Mouse (Mus musculus): ENCODE measurements around the gene Dmrt1. TPM values are rescaled to one million over a fixed set of nuclear protein-coding genes. Genes with fewer than 3 reads are reported as not detected.

Gene Dmrt1
- total and polyA plus RNA-seq, 2 experiments from 2014 or later: not detected

GRCm38 (mm10) chr19:25615889-25616288 lies 110.5 kb downstream of the Dmrt1 start:
- Histone ChIP-seq H3K9me3 (ENCODE audit: low read length) (no peaks in the 10 kb centered on the region), H3K4me2 (ENCODE audit: low read depth, low read length, poor library complexity, severe bottlenecking) (no peak overlapping the region), H3K27me3 (ENCODE audit: insufficient read depth, low read length) (peaks cover 82% of the 10 kb centered on the region), H3K9ac (replicated peaks; ENCODE audit: low read length, poor library complexity, severe bottlenecking) (no peak overlapping the region), H3K36me3 (ENCODE audit: insufficient read depth, low read length) (no peaks in the 10 kb centered on the region), H3K4me1 (ENCODE audit: insufficient read depth, low read length) (peaks cover under 1% of the 10 kb centered on the region; the same call in 1 of the 2 replicates), H3K27ac (ENCODE audit: low read depth, low read length) (no peak overlapping the region), H3K4me3 (ENCODE audit: low read depth, low read length) (no peak overlapping the region)
- 42% methylated on average over 6 of the region's 6 CpGs for WGBS
- no peak for ATAC-seq (ENCODE audit: low FRiP score)
- DNase-seq (ENCODE audit: low spot score): no peak
- TF ChIP-seq CTCF (IDR thresholded peaks at IDR 0.05): no peak

GRCm38 (mm10) chr19:25622291-25623251 lies 117.2 kb downstream of the Dmrt1 start:
- no peaks in the 10 kb centered on the region for H3K9me3 ChIP-seq (ENCODE audit: low read length)
- H3K4me3 ChIP-seq (ENCODE audit: low read depth, low read length): peak overlapping the region; percentile 23
- ATAC-seq (ENCODE audit: low FRiP score) (peak; percentile 44; the same call in 1 of the 2 replicates), DNase-seq (ENCODE audit: low spot score) (peak; percentile 59)
- no peaks in the 10 kb centered on the region for H3K36me3 ChIP-seq (ENCODE audit: insufficient read depth, low read length)
- peaks cover 81% of the 10 kb centered on the region for H3K27me3 ChIP-seq (ENCODE audit: insufficient read depth, low read length)
- no peak overlapping the region for H3K27ac ChIP-seq (ENCODE audit: low read depth, low read length)
- 34% methylated on average over 54 of the region's 54 CpGs for WGBS
- TF ChIP-seq CTCF (IDR thresholded peaks at IDR 0.05): peak; percentile 75
- peak overlapping the region; percentile 49 for H3K4me2 ChIP-seq (ENCODE audit: low read depth, low read length, poor library complexity, severe bottlenecking)
- no peak overlapping the region for H3K9ac ChIP-seq (replicated peaks; ENCODE audit: low read length, poor library complexity, severe bottlenecking)
- H3K4me1 ChIP-seq (ENCODE audit: insufficient read depth, low read length): peaks cover 7% of the 10 kb centered on the region; the same call in 1 of the 2 replicates

GRCm38 (mm10) chr19:25628490-25628889 lies 123.1 kb downstream of the Dmrt1 start:
- DNase-seq (ENCODE audit: low spot score): peak; percentile 82
- H3K4me1 ChIP-seq (ENCODE audit: insufficient read depth, low read length): no peaks in the 10 kb centered on the region
- WGBS: 12% methylated on average over 9 of the region's 9 CpGs
- no peak overlapping the region for H3K27ac ChIP-seq (ENCODE audit: low read depth, low read length)
- ATAC-seq (ENCODE audit: low FRiP score): no peak
- TF ChIP-seq CTCF (IDR thresholded peaks at IDR 0.05): peak; percentile 95
- no peaks in the 10 kb centered on the region for H3K36me3 ChIP-seq (ENCODE audit: insufficient read depth, low read length)
- H3K4me2 ChIP-seq (ENCODE audit: low read depth, low read length, poor library complexity, severe bottlenecking): no peak overlapping the region
- H3K9me3 ChIP-seq (ENCODE audit: low read length): no peaks in the 10 kb centered on the region
- peaks cover 33% of the 10 kb centered on the region for H3K27me3 ChIP-seq (ENCODE audit: insufficient read depth, low read length)
- no peak overlapping the region for H3K9ac ChIP-seq (replicated peaks; ENCODE audit: low read length, poor library complexity, severe bottlenecking)
- H3K4me3 ChIP-seq (ENCODE audit: low read depth, low read length): no peak overlapping the region

GRCm38 (mm10) chr19:25635119-25635518 lies 129.7 kb downstream of the Dmrt1 start:
- H3K4me1 ChIP-seq (ENCODE audit: insufficient read depth, low read length): no peaks in the 10 kb centered on the region
- no peak for TF ChIP-seq CTCF (IDR thresholded peaks at IDR 0.05)
- no peak for DNase-seq (ENCODE audit: low spot score)
- H3K27ac ChIP-seq (ENCODE audit: low read depth, low read length): no peak overlapping the region
- ATAC-seq (ENCODE audit: low FRiP score): no peak
- H3K4me2 ChIP-seq (ENCODE audit: low read depth, low read length, poor library complexity, severe bottlenecking): no peak overlapping the region
- no peaks in the 10 kb centered on the region for H3K36me3 ChIP-seq (ENCODE audit: insufficient read depth, low read length)
- H3K27me3 ChIP-seq (ENCODE audit: insufficient read depth, low read length): no peaks in the 10 kb centered on the region
- no peak overlapping the region for H3K4me3 ChIP-seq (ENCODE audit: low read depth, low read length)
- 90% methylated on average over 5 of the region's 5 CpGs for WGBS
- no peaks in the 10 kb centered on the region for H3K9me3 ChIP-seq (ENCODE audit: low read length)
- H3K9ac ChIP-seq (replicated peaks; ENCODE audit: low read length, poor library complexity, severe bottlenecking): no peak overlapping the region

GRCm38 (mm10) chr19:25635622-25636244 lies 130.3 kb downstream of the Dmrt1 start:
- H3K4me2 ChIP-seq (ENCODE audit: low read depth, low read length, poor library complexity, severe bottlenecking): peak overlapping the region; percentile 56
- ATAC-seq (ENCODE audit: low FRiP score) (no peak), DNase-seq (ENCODE audit: low spot score) (peak; percentile 83)
- peak overlapping the region; percentile 31 for H3K4me3 ChIP-seq (ENCODE audit: low read depth, low read length)
- no peak overlapping the region for H3K27ac ChIP-seq (ENCODE audit: low read depth, low read length)
- H3K9ac ChIP-seq (replicated peaks; ENCODE audit: low read length, poor library complexity, severe bottlenecking): peak overlapping the region; percentile 42; the same call in 1 of the 2 replicates
- H3K9me3 ChIP-seq (ENCODE audit: low read length): no peaks in the 10 kb centered on the region
- H3K4me1 ChIP-seq (ENCODE audit: insufficient read depth, low read length): no peaks in the 10 kb centered on the region
- WGBS: 12% methylated on average over 22 of the region's 22 CpGs
- H3K36me3 ChIP-seq (ENCODE audit: insufficient read depth, low read length): no peaks in the 10 kb centered on the region
- no peaks in the 10 kb centered on the region for H3K27me3 ChIP-seq (ENCODE audit: insufficient read depth, low read length)
- TF ChIP-seq CTCF (IDR thresholded peaks at IDR 0.05): peak; percentile 98
